Mouse (Mus musculus) midbrain, embryonic 11.5 days (tissue): ENCODE measurements around the gene Mcm3. TPM values are rescaled to one million over a fixed set of nuclear protein-coding genes. Genes with fewer than 3 reads are reported as not detected.

Experiments
- ATAC-seq: fragments of 200-750 bp; cut with Nextera tagmentation; 2 replicates; pipeline ENCODE4 v1.8.0; 2017; ENCODE audit warnings: moderate TSS enrichment, moderate library complexity; ENCODE audit not compliant: low FRiP score
- DNase-seq: peaks from one replicate; pipeline ENCODE4 v3.0.0; 2015; ENCODE audit warnings: low spot score; ENCODE audit errors: missing footprints
- H3K27ac ChIP-seq: fragments of 300-500 bp; sonication (generic); 2 replicates; pipeline ENCODE4 v1.5.1; 2014; ENCODE audit warnings: low read depth, low read length
- H3K27me3 ChIP-seq: fragments of 300-500 bp; sonication (generic); 2 replicates; pipeline ENCODE4 v1.6.1; 2014; ENCODE audit warnings: mild to moderate bottlenecking, low read length, moderate library complexity, mixed read lengths; ENCODE audit not compliant: control insufficient read depth, insufficient read depth
- H3K36me3 ChIP-seq: fragments of 300-500 bp; sonication (generic); 2 replicates; pipeline ENCODE4 v1.6.1; 2014; ENCODE audit warnings: mild to moderate bottlenecking, low read length, moderate library complexity, mixed read lengths; ENCODE audit not compliant: control insufficient read depth, insufficient read depth
- H3K4me1 ChIP-seq: fragments of 300-500 bp; sonication (generic); 2 replicates; pipeline ENCODE4 v1.6.1; 2014; ENCODE audit warnings: low read length; ENCODE audit not compliant: control insufficient read depth, insufficient read depth
- H3K4me2 ChIP-seq: fragments of 300-500 bp; sonication (generic); 2 replicates; pipeline ENCODE4 v1.6.1; 2014; ENCODE audit warnings: mild to moderate bottlenecking, moderate library complexity
- H3K4me3 ChIP-seq: fragments of 300-500 bp; sonication (generic); 2 replicates; pipeline ENCODE4 v1.5.1; 2014; ENCODE audit warnings: low read depth, low read length
- H3K9ac ChIP-seq: fragments of 300-500 bp; sonication (generic); 2 replicates; pipeline ENCODE4 v1.6.1; 2014; ENCODE audit warnings: low read length
- H3K9me3 ChIP-seq: fragments of 300-500 bp; sonication (generic); 2 replicates; pipeline ENCODE4 v1.6.1; 2016; ENCODE audit warnings: low read length; ENCODE audit not compliant: control insufficient read depth
- WGBS: fragments of 180-500 bp; shearing (Covaris S2); extraction: QIAGEN DNeasy Blood & Tissue Kit; methylation state at CpG from one replicate; pipeline ENCODE4 v1.1.7; 2014; 5-methylcytosine and 5-hydroxymethylcytosine counted together
- polyA plus RNA-seq: library from polyadenylated mRNA; unstranded; fragments of >200 nt; fragmentation: Nextera tagmentation; extraction: Ambion mirVana; gene quantifications from 2 replicates; pipeline ENCODE4 v1.2.1, GENCODE M21; 2014

Gene Mcm3
- 195 and 210 TPM in 2 replicates for polyA plus RNA-seq

DNA sequence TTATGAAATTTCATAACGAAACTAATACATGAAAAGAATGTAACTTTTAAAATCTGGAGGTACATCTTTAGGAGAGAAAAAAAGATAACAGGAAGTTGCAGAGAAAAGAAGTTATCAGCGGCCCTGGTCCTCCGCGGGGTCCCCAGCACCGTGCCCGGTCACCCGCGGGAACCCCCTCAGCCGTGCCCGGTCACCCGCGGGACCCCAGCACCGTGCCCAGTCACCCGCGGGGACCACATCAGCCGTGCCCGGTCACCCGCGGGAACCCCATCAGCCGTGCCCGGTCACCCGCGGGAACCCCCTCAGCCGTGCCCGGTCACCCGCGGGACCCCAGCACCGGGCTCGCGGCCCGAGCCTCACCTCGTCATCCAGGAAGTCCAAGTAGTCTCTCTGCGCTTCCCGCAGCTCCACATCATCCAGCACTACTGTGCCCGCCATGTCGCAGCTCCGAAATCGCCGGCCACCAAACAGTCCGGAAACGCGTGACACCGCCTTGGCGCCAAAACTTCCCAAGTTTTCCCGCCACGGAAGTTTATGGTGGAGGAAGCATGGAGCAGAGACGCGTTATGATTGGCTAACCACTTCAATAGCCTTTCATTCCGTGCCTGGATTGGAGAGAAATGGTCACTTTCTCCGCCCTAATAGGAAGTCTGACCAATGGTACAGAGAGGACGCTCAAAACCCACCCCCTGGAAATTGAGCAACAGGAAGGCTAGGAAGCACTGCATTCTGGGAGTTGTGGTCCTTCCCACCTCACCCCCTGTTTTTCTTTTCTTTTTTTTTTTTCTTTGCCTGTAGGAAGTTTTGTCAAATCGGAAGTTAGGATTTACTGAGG, at the start of gene Mcm3:
TSS of gene Mcm3 (minus strand) at position 542 of the 835 bp plus-strand sequence.
- peaks cover 8% of the 10 kb centered on the region for H3K4me1 ChIP-seq
- peaks cover 11% of the 10 kb centered on the region for H3K36me3 ChIP-seq
- H3K27me3 ChIP-seq = no peaks in the 10 kb centered on the region
- H3K27ac ChIP-seq = peak within 1 kb of the TSS; percentile 9; the same call in 1 of the 2 replicates
- WGBS = under 1% methylated on average over 52 of the region's 52 CpGs
- DNase-seq = peak; percentile 99
- peak within 1 kb of the TSS; percentile 63 for H3K4me2 ChIP-seq
- H3K4me3 ChIP-seq = peak within 1 kb of the TSS; percentile 75
- ATAC-seq = peak; percentile 99
- peak within 1 kb of the TSS; percentile 82 for H3K9ac ChIP-seq
- H3K9me3 ChIP-seq = no peaks in the 10 kb centered on the region

DNA sequence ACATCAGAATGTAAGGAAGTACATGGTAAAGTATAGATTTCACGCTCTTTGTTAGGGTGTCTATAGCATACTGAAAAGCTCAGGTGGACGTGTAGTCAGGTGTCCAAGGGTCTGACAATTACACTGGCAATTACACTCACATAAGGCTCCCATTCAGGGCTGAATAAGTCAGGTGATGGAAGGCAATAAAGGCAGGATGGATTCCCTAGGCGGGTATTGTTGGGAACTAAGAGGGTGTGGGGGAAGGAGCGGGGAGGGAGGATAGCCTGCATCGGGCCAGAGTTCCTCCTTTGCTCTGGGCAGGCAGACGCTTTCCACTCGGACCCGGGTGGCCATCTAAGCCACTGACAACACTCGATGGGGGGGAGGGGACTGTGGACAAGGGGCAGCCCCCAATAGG, 47.9 kb upstream of the Mcm3 start:
- ATAC-seq (peak; percentile 65), DNase-seq (peak; percentile 88)
- peaks cover 7% of the 10 kb centered on the region; the same call in 1 of the 2 replicates for H3K4me1 ChIP-seq
- 42% methylated on average over 9 of the region's 9 CpGs for WGBS
- 0 out of 2 replicates have a peak overlapping the region, but pooled peaks have one; percentile 5 for H3K27ac ChIP-seq
- H3K4me3 ChIP-seq = no peak overlapping the region
- no peak overlapping the region for H3K9ac ChIP-seq
- H3K27me3 ChIP-seq = no peaks in the 10 kb centered on the region
- H3K4me2 ChIP-seq = no peak overlapping the region
- H3K36me3 ChIP-seq = no peaks in the 10 kb centered on the region
- no peaks in the 10 kb centered on the region for H3K9me3 ChIP-seq

DNA sequence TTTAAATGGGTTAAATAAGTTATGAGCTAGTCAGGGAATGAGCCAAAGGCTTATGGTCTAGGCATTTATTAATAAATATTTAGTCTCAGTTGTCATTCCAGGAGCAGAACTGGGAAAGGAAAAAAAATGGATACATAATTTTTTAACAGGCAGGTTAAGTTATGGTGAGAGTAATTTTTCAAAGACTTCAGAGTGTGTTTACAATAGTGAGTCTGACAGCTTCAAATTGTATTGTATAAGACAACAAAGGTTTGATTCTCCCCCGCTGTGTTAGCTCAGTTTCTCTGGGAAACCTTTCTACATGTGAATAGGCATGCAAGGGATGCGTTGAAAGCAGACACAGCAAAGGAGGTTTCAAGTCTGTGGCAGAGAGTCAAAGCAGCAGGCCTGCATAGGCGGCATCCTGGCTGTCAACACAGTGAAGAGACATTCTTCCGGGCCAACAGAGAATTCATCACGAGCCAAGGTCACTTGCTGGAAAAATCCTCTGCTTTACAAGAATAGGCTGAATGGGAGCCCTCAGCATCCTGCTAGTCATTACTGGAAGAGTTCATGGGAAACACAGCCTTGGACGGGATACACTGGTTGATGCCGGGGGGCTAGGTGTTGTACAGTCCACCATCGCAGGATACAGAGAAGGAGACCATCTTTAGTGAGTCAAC, 47.3 kb upstream of the Mcm3 start:
- no peaks in the 10 kb centered on the region for H3K27me3 ChIP-seq
- peaks cover 7% of the 10 kb centered on the region; the same call in 1 of the 2 replicates for H3K4me1 ChIP-seq
- ATAC-seq (peak; percentile 81), DNase-seq (peak; percentile 90)
- WGBS = 20% methylated on average over 8 of the region's 8 CpGs
- no peak overlapping the region for H3K9ac ChIP-seq
- no peak overlapping the region for H3K4me2 ChIP-seq
- no peak overlapping the region for H3K4me3 ChIP-seq
- peak overlapping the region; percentile 22; the same call in 1 of the 2 replicates for H3K27ac ChIP-seq
- no peaks in the 10 kb centered on the region for H3K9me3 ChIP-seq
- no peaks in the 10 kb centered on the region for H3K36me3 ChIP-seq

GRCm38 (mm10) chr1:20863452-20864172, 43.5 kb upstream of the Mcm3 start:
- Histone ChIP-seq H3K27ac (no peak overlapping the region), H3K4me3 (no peak overlapping the region), H3K9ac (no peak overlapping the region), H3K9me3 (no peaks in the 10 kb centered on the region), H3K4me2 (no peak overlapping the region), H3K27me3 (no peaks in the 10 kb centered on the region), H3K36me3 (no peaks in the 10 kb centered on the region), H3K4me1 (peaks cover 7% of the 10 kb centered on the region; the same call in 1 of the 2 replicates)
- ATAC-seq (no peak), DNase-seq (peak; percentile 62)
- WGBS = 79% methylated on average over 5 of the region's 5 CpGs

GRCm38 (mm10) chr1:20861865-20862264, 41.8 kb upstream of the Mcm3 start:
- H3K4me1 ChIP-seq = no peaks in the 10 kb centered on the region
- DNase-seq (peak; percentile 64), ATAC-seq (no peak)
- no peaks in the 10 kb centered on the region for H3K9me3 ChIP-seq
- H3K4me3 ChIP-seq = no peak overlapping the region
- H3K4me2 ChIP-seq = no peak overlapping the region
- no peak overlapping the region for H3K27ac ChIP-seq
- H3K27me3 ChIP-seq = no peaks in the 10 kb centered on the region
- no peak overlapping the region for H3K9ac ChIP-seq
- no peaks in the 10 kb centered on the region for H3K36me3 ChIP-seq
- 93% methylated on average over 3 of the region's 3 CpGs for WGBS

GRCm38 (mm10) chr1:20860775-20861174, 40.7 kb upstream of the Mcm3 start:
- H3K4me2 ChIP-seq = no peak overlapping the region
- no peaks in the 10 kb centered on the region for H3K27me3 ChIP-seq
- no peak overlapping the region for H3K9ac ChIP-seq
- DNase-seq (no peak), ATAC-seq (no peak)
- H3K36me3 ChIP-seq = no peaks in the 10 kb centered on the region
- no peak overlapping the region for H3K27ac ChIP-seq
- no peaks in the 10 kb centered on the region for H3K4me1 ChIP-seq
- H3K9me3 ChIP-seq = no peaks in the 10 kb centered on the region
- 76% methylated on average over 3 of the region's 3 CpGs for WGBS
- no peak overlapping the region for H3K4me3 ChIP-seq

DNA sequence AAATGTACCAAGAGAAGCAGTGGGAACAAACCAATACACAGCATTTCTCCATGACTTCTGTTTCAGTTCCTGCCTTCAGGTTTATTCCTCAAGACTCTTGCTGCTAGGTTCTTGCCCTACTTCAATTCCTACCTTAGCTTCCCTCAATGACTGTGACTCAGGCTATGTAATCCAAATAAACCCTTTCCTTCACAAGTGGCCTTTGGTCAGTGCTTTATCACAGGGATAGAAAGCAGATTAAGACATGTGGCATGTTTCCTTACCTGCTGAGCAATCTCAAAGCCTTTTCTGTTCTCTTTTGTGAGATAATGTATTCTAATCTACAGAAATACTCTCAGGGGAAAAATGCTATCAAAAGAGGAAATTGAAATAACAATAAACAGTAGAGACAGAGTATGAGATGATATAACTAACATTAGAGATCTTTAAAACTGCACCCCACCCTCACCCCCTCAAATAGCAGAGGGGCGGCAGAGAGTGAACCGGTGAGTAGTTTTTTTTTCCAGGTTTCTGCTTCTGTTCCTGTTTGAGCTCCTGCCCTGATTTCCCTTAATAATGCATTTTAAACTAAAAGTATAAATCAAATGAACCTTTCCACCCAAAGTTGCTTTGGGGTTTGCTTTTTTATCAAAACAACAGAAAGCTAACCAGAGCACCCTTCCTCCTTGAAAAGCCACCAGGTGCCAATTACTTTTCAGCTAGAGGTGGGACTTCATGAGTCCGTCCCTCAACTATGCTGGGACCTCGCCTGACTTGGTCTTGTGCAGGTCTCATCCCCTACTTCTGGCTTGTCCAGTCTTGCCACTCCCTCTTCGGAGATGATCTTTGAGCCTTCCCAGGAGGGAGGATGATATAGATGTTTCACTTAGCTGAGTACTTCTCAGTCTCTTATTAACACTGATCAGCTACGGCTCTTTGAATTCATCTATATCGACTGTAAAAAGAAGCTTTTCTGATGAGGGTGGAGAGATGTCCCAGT, 37.1 kb upstream of the Mcm3 start:
- no peak overlapping the region for H3K4me2 ChIP-seq
- ATAC-seq (no peak), DNase-seq (peak; percentile 73)
- H3K4me1 ChIP-seq = no peaks in the 10 kb centered on the region
- WGBS = 88% methylated on average over 7 of the region's 7 CpGs
- no peaks in the 10 kb centered on the region for H3K36me3 ChIP-seq
- no peaks in the 10 kb centered on the region for H3K9me3 ChIP-seq
- H3K9ac ChIP-seq = no peak overlapping the region
- H3K27ac ChIP-seq = no peak overlapping the region
- no peak overlapping the region for H3K4me3 ChIP-seq
- no peaks in the 10 kb centered on the region for H3K27me3 ChIP-seq

- no peak overlapping the region for H3K27ac ChIP-seq
- no peaks in the 10 kb centered on the region for H3K9me3 ChIP-seq
- no peak overlapping the region for H3K4me2 ChIP-seq
- no peaks in the 10 kb centered on the region for H3K36me3 ChIP-seq
- no peak overlapping the region for H3K9ac ChIP-seq
- H3K27me3 ChIP-seq = no peaks in the 10 kb centered on the region
- H3K4me3 ChIP-seq = no peak overlapping the region
- 83% methylated on average over 3 of the region's 3 CpGs for WGBS
- no peak for ATAC-seq
- H3K4me1 ChIP-seq = 0 out of 2 replicates have a peak, but pooled peaks cover under 1% of the 10 kb centered on the region
- no peak for DNase-seq
Measured at GRCm38 (mm10) chr1:20839911-20840310, 19.8 kb upstream of the Mcm3 start.
